Mouse (Mus musculus) gastrocnemius, adult 2 months (tissue): ENCODE data around the gene Ggcx. TPM values are rescaled to one million over a fixed set of nuclear protein-coding genes. Genes with fewer than 3 reads are reported as not detected.
"Not testable (repeated sequence)": the region's sequence is repeated elsewhere in the genome, so short reads cannot be mapped to it uniquely, and the experiment has no call there.

ENCODE experiments used
- DNase-seq: peaks from one replicate; pipeline ENCODE4 v3.0.0; 2022
- H3K27ac ChIP-seq: fragments of 200-600 bp; 2 replicates; pipeline ENCODE4 v1.8.1; 2022; ENCODE audit warnings: mild to moderate bottlenecking
- H3K4me3 ChIP-seq: fragments of 200-600 bp; 2 replicates; pipeline ENCODE4 v1.8.1; 2022; ENCODE audit warnings: mild to moderate bottlenecking, moderate library complexity
- CTCF ChIP-seq: fragments of 200-600 bp; IDR thresholded peaks from 2 replicates; pipeline ENCODE4 v1.8.1; 2022; ENCODE audit warnings: antibody characterized with exemption, mild to moderate bottlenecking, moderate library complexity
- intact Hi-C: fragments of 180-260 bp; cut with DNase I; formaldehyde crosslinking; loops from one replicate; pipeline ENCODE4 v1.15.1; 2025
- total RNA-seq, 2 experiments: library from RNA; stranded (reverse); gene quantifications; 2 replicates each; pipeline ENCODE4 v1.2.3; 2021

The Ggcx gene
- total RNA-seq, 2 experiments from 2014 or later = 12.2 to 17.3 TPM

GRCm38 (mm10) chr6:72439355-72440185 lies 25.5 kb downstream of the Ggcx start, which contains the start of gene Mat2a:
TSS of gene Mat2a (minus strand) at chr6:72439558.
- intact Hi-C loops = no loop called here
- Histone ChIP-seq H3K27ac (peak within 1 kb of the TSS; percentile 100), H3K4me3 (peak within 1 kb of the TSS; percentile 78)
- DNase-seq = peak; percentile 96
- TF ChIP-seq CTCF = peak; percentile 89

- H3K27ac ChIP-seq = peak overlapping the region; percentile 100
- peak; percentile 28 for DNase-seq
- intact Hi-C loops = no loop called here
- peak overlapping the region; percentile 78 for H3K4me3 ChIP-seq
- no peak for TF ChIP-seq CTCF
Observed at GRCm38 (mm10) chr6:72440186-72440990, 26.3 kb downstream of the Ggcx start.

DNA sequence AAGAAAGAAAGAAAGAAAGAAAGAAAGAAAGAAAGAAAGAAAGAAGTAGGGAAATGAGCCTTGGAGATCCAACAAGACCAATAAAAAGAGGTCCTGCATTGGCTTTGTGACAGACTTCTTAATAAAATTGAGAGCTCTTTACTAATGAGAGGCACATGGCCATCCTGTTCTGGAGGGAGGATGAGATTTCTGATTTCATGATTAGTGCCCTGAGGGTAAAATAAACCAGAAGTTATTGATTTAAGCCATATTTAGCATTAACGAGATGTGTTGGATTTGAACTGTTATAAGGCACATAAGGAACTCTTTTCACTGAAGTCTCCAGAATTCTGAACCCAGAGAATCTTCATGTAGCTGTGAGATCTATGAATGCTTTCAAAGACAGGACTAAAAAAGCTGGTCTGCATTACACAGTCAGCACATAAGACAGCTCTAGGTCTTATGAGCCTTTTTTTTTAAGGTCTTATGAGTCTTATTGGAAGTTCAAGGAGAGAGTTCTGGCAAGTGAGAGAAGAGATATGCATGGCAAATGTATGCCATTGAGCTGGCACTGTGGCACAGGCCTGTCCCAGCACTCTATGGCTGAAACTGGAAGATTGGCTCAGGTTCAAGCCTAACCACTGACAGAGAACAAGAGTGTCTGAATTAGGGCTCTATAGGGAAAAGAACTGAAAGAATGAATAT lies 29.0 kb downstream of the Ggcx start:
- Histone ChIP-seq H3K4me3 (no peak overlapping the region), H3K27ac (no peak overlapping the region)
- TF ChIP-seq CTCF = no peak
- DNase-seq = no peak
- intact Hi-C loops = no loop called here

DNA sequence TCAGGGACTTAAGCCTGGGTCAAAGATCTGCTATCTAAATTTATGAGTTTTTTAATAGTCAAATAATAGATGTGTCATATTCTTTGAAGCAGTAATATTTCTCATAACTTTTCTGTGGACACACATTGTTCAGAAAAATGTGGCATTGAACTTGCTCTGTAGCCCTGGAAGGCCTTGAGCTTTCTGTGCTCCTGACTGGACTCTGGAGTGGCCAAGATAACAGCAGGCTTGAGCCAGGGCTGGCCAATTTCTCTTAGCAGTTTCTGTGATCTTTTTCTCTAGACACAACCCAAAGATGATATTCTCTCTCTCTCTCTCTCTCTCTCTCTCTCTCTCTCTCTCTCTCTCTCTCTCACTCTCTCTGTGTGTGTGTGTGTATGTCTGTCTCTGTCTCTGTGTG lies 30.9 kb downstream of the Ggcx start:
- no peak for DNase-seq
- Histone ChIP-seq H3K4me3 (no peak overlapping the region), H3K27ac (no peak overlapping the region)
- no peak for TF ChIP-seq CTCF
- intact Hi-C loops = no loop called here

DNA sequence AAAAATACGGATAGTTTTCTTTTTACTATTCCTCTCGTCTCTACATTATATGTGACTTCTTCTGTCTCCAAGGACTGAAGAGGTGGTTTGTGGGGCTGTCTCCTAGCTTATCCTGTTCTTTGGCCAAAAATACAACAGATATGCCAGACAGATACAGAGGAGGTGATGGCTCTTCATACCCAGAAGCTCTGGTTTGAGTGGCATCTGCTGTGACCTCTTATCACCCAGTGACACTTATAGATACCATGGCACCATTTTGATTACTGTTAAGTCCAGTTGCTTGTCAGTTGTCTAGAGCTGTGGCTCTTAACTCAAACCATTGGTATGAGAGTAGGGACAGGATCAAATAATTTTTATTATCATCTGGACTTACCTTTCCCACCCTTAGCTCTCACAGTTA lies 33.4 kb downstream of the Ggcx start:
- TF ChIP-seq CTCF = no peak
- intact Hi-C loops = no loop called here
- DNase-seq = no peak
- Histone ChIP-seq H3K4me3 (no peak overlapping the region), H3K27ac (no peak overlapping the region)

- intact Hi-C loops, H3K4me3 ChIP-seq, H3K27ac ChIP-seq, DNase-seq: not testable (repeated sequence)
Observed at GRCm38 (mm10) chr6:72451778-72452177, 37.7 kb downstream of the Ggcx start.

DNA sequence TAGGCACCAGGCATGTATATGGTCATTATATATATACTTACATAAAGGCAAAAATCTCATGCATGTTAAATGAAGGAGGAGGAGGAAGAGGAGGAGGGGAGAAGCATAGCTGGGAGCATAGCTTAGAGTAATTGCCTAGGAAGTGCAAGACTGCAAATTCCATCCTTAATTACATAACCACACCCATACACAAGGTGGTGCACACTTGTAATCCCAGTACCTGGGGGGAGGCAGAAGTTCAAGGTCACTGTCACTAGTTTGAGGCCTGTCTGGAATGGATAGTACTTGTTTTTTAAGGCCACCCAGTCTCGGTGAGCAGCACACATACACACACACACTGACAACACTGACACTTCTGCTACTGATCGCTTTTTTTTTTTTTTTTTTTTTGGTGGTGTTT lies 38.2 kb downstream of the Ggcx start:
- intact Hi-C loops = no loop called here
- Histone ChIP-seq H3K27ac (no peak overlapping the region), H3K4me3 (no peak overlapping the region)
- no peak for TF ChIP-seq CTCF
- DNase-seq = no peak

DNA sequence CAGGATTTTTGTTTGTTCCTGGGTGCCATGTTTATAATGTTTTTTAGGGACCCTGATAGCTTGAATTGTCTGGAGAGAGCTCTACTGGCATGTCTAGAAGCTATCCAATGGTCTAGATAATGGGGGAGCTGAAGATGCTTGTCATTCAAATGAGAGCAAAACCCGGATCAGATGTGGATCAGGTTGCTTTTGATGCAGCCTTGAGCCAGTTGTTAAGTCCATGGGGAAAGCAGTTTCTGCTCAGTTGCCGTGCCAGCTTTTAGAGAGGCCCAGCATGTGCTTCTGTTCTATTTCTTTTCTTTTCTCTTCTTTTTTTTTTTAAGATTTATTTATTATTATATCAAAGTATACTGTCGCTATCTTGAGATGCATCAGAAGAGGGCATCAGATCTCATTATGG lies 39.5 kb downstream of the Ggcx start:
- Histone ChIP-seq H3K4me3 (no peak overlapping the region), H3K27ac (peak overlapping the region; percentile 85)
- DNase-seq = no peak
- intact Hi-C loops = no loop called here
- no peak for TF ChIP-seq CTCF

DNA sequence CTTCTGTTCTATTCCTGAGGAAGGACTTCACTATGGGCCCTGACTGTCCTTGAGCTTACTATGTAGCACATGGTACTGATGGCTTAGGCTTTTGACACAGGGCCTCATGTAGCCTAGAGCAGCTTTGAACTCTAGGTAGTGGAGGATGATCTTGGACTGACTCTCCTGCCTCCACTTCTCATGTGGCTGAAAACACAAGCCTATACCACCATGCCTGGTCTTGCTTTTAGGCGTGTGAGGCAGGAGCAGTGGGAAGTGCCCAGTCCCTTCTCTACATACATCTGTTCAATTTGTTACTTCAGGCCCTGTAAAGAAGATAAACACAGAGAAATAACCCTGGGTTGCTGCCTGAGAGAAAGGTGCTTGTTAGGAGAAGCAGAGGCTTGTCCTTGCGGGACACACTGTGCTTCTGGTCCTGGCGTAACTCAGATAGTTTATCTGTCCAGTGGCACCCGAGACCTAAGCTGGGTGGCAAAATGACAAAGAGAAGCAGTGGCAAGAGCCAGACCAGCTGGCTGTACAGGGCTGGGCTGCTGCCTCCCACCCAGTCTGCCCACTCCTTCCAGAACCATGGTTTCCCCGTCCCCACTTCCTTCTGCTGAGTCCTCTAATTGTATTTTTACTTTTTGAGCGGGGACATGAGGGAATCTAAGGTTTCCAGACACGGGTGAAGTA lies 40.1 kb downstream of the Ggcx start:
- intact Hi-C loops = no loop called here
- peak; percentile 66 for DNase-seq
- TF ChIP-seq CTCF = no peak
- Histone ChIP-seq H3K27ac (peak overlapping the region; percentile 85), H3K4me3 (no peak overlapping the region)

DNA sequence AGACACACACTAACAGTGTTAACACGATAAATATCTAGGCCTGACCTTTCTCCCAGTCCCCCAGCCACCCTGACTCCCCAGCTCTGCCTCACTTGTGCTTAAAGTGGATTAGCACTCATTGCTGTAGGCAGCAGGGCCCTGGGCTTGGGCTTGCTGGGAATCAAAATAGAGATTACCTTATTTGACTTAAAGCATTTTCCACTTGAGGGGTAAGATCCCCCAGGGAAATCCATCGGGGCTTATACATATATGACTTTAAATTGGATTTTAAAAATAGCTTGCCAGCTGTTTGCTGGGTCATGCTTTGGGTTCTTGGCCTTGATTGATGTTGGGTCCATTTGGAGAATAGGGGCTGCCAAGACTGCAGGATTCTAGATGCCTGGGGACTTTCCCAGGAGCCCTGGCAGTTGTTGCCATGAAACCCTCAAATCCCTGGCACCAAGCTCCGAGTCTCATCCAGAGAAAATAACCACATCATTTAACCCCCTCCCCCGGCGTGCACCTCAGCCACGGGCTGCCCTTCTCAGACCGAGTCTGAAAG lies 40.8 kb downstream of the Ggcx start:
- peak overlapping the region; percentile 85 for H3K27ac ChIP-seq
- DNase-seq = peak; percentile 44
- TF ChIP-seq CTCF = no peak
- H3K4me3 ChIP-seq = no peak overlapping the region
- intact Hi-C loops = no loop called here

DNA sequence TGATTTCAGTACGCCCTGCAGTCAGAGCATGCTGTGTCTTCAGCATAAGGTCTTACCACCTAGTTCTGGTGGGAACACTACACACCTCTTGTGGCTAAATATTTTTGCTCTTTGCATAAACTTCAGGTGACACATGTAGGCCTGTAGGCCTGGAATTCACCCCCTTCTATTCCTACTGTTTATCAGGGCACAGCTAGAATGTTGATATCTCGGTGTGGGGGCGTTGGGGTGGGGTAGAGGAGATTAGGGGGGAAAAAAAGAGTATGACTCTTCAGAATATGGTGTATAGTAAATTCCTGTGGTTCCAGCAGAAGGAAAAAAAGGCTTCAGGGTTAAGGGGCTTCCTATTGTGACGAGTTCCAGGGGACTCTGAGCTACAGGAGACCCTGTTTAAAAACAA lies 42.5 kb downstream of the Ggcx start:
- Histone ChIP-seq H3K4me3 (no peak overlapping the region), H3K27ac (0 out of 2 replicates have a peak overlapping the region, but pooled peaks have one; percentile 16)
- intact Hi-C loops = no loop called here
- no peak for TF ChIP-seq CTCF
- no peak for DNase-seq

DNA sequence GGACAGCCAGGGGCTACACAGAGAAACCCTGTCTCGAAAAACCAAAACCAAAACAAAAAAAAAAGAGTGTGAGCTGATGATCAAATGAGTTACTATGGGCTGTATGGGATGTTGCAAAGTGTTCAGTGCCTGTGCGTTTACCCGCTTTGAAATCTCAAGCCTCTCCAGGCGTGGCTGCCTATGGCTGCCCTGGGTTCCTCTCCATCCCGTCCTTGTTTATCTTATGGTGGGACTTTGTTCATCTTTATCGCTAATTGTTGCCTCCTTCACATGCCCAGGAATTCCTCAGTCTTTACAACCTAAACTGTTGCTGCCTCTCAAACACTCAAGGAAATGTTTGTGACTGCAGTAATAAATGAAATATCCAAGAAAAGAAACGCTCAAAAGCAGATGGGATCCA lies 44.3 kb downstream of the Ggcx start:
- Histone ChIP-seq H3K4me3 (no peak overlapping the region), H3K27ac (peak overlapping the region; percentile 35)
- no peak for TF ChIP-seq CTCF
- intact Hi-C loops = loop anchor here (2.0 kb wide), 1 partner anchor 14 kb away; no protein-coding TSS in a partner anchor
- DNase-seq = no peak
